Mouse (Mus musculus) neural tube, embryonic 13.5 days (tissue): ENCODE results near the gene Tnfrsf14. TPM values are rescaled to one million over a fixed set of nuclear protein-coding genes. Genes with fewer than 3 reads are reported as not detected.

Experiments used
- ATAC-seq: fragments of 200-750 bp; cut with Nextera tagmentation; 2 replicates; pipeline ENCODE4 v1.8.0; 2017; ENCODE audit warnings: low read depth, mild to moderate bottlenecking, moderate TSS enrichment, moderate library complexity
- H3K27ac ChIP-seq: fragments of 300-500 bp; sonication (generic); replicated peaks from 2 replicates; pipeline ENCODE4 v1.5.1; 2015; ENCODE audit warnings: moderate library complexity, mild to moderate bottlenecking, inconsistent platforms
- H3K27me3 ChIP-seq: fragments of 300-500 bp; sonication (generic); 2 replicates; pipeline ENCODE4 v1.6.1; 2015; ENCODE audit warnings: mild to moderate bottlenecking, inconsistent platforms
- H3K36me3 ChIP-seq: fragments of 300-500 bp; sonication (generic); 2 replicates; pipeline ENCODE4 v1.6.1; 2015; ENCODE audit warnings: mild to moderate bottlenecking, inconsistent platforms
- H3K4me1 ChIP-seq: fragments of 300-500 bp; sonication (generic); replicated peaks from 2 replicates; pipeline ENCODE4 v1.6.1; 2015; ENCODE audit warnings: inconsistent platforms
- H3K4me2 ChIP-seq: fragments of 300-500 bp; sonication (generic); 2 replicates; pipeline ENCODE4 v1.6.1; 2015; ENCODE audit warnings: inconsistent platforms, mild to moderate bottlenecking, moderate library complexity
- H3K4me3 ChIP-seq: fragments of 300-500 bp; sonication (generic); 2 replicates; pipeline ENCODE4 v1.5.1; 2015; ENCODE audit warnings: mild to moderate bottlenecking, inconsistent platforms
- H3K9ac ChIP-seq: fragments of 300-500 bp; sonication (generic); 2 replicates; pipeline ENCODE4 v1.6.1; 2015; ENCODE audit warnings: moderate library complexity, mild to moderate bottlenecking, inconsistent platforms
- H3K9me3 ChIP-seq: fragments of 300-500 bp; sonication (generic); 2 replicates; pipeline ENCODE4 v1.6.1; 2016; ENCODE audit warnings: inconsistent platforms
- WGBS: fragments of 180-500 bp; shearing (Covaris S2); methylation state at CpG from one replicate; pipeline ENCODE4 v1.1.7; 2015; 5-methylcytosine and 5-hydroxymethylcytosine counted together
- polyA plus RNA-seq: library from polyadenylated mRNA; unstranded; fragments of >200 nt; fragmentation: Nextera tagmentation; extraction: Ambion mirVana; gene quantifications from 2 replicates; pipeline ENCODE4 v1.2.1, GENCODE M21; 2015

Tnfrsf14 gene
- polyA plus RNA-seq, 1 experiment from 2014 or later: 0.54 TPM

- ATAC-seq: peak; percentile 51
- H3K4me3 ChIP-seq: peak within 1 kb of the TSS; percentile 86
- H3K27ac ChIP-seq: peak within 1 kb of the TSS; percentile 97
- no peaks in the 10 kb centered on the region for H3K9me3 ChIP-seq
- no peaks in the 10 kb centered on the region for H3K36me3 ChIP-seq
- H3K9ac ChIP-seq: peak within 1 kb of the TSS; percentile 92
- H3K27me3 ChIP-seq: peaks cover 23% of the 10 kb centered on the region
- H3K4me2 ChIP-seq: peak within 1 kb of the TSS; percentile 90
- peaks cover 84% of the 10 kb centered on the region for H3K4me1 ChIP-seq
- WGBS: under 1% methylated on average over 65 of the region's 65 CpGs
Measured at GRCm38 (mm10) chr4:154960690-154961225, 32.4 kb upstream of the Tnfrsf14 start, which contains the start of gene Hes5. Gene Hes5 (plus strand): TSS chr4:154960923.

- Histone ChIP-seq H3K36me3 (no peaks in the 10 kb centered on the region), H3K9me3 (no peaks in the 10 kb centered on the region), H3K27me3 (peaks cover 23% of the 10 kb centered on the region), H3K9ac (peak overlapping the region; percentile 92), H3K27ac (peak overlapping the region; percentile 97), H3K4me3 (peak overlapping the region; percentile 86), H3K4me1 (peaks cover 78% of the 10 kb centered on the region), H3K4me2 (peak overlapping the region; percentile 90)
- 10% methylated on average over 20 of the region's 20 CpGs for WGBS
- peak; percentile 47 for ATAC-seq
Measured at GRCm38 (mm10) chr4:154960021-154960689, 31.8 kb upstream of the Tnfrsf14 start.

GRCm38 (mm10) chr4:154958621-154959020, 30.3 kb upstream of the Tnfrsf14 start:
- H3K27ac ChIP-seq: peak overlapping the region; percentile 64
- 3% methylated on average over 8 of the region's 8 CpGs for WGBS
- no peak overlapping the region for H3K9ac ChIP-seq

GRCm38 (mm10) chr4:154958171-154958570, 29.8 kb upstream of the Tnfrsf14 start:
- Histone ChIP-seq H3K4me3 (no peak overlapping the region), H3K27ac (peak overlapping the region; percentile 64), H3K4me2 (peak overlapping the region; percentile 47), H3K9me3 (no peaks in the 10 kb centered on the region), H3K9ac (peak overlapping the region; percentile 61), H3K27me3 (peaks cover 39% of the 10 kb centered on the region), H3K36me3 (no peaks in the 10 kb centered on the region), H3K4me1 (peaks cover 73% of the 10 kb centered on the region)
- ATAC-seq: peak; percentile 52
- WGBS: under 1% methylated on average over 15 of the region's 15 CpGs

More at GRCm38 (mm10) chr4:154958621-154959020, 30.3 kb upstream of the Tnfrsf14 start:
- Histone ChIP-seq H3K36me3 (no peaks in the 10 kb centered on the region), H3K4me3 (no peak overlapping the region), H3K4me1 (peaks cover 73% of the 10 kb centered on the region), H3K27me3 (peaks cover 38% of the 10 kb centered on the region), H3K9me3 (no peaks in the 10 kb centered on the region), H3K4me2 (peak overlapping the region; percentile 47)
- no peak for ATAC-seq

DNA sequence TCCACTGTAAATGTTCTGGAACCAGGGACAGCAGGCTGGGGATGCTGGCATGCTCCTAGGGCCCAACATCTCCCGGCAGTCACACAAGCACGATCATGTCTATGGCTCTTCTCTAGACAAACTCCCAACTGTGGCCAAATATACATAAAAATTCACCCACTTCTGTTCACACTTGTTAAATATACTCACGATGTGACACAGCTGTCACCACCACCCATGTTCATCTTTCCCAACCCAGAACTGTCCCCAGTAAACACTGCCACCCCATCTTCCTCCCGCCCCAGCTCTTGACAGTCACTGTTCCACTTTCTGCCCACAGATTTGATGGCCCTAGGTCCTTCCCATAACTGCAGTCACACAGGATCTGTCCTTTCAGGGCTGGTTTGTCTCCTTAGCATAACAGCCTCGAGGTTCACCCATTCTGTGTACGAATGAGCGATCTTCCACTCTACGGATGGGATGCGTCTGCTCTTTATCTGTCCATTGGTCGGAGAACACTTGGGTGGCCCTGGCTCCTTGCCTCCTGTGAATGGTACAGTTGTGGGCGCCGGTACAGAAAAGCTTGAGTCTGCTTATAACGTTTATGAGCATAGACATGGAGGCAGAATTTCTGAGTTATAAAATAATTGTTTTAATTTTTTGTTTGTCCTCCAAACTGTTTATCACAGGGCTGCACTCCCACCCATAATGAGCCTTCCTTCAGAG, 29.1 kb upstream of the Tnfrsf14 start:
- Histone ChIP-seq H3K36me3 (no peaks in the 10 kb centered on the region), H3K4me1 (peaks cover 73% of the 10 kb centered on the region), H3K9me3 (no peaks in the 10 kb centered on the region), H3K27ac (peak overlapping the region; percentile 64; the same call in 1 of the 2 replicates), H3K27me3 (peaks cover 42% of the 10 kb centered on the region), H3K9ac (peak overlapping the region; percentile 61; the same call in 1 of the 2 replicates), H3K4me2 (peak overlapping the region; percentile 47; the same call in 1 of the 2 replicates), H3K4me3 (no peak overlapping the region)
- 24% methylated on average over 13 of the region's 13 CpGs for WGBS
- no peak for ATAC-seq

DNA sequence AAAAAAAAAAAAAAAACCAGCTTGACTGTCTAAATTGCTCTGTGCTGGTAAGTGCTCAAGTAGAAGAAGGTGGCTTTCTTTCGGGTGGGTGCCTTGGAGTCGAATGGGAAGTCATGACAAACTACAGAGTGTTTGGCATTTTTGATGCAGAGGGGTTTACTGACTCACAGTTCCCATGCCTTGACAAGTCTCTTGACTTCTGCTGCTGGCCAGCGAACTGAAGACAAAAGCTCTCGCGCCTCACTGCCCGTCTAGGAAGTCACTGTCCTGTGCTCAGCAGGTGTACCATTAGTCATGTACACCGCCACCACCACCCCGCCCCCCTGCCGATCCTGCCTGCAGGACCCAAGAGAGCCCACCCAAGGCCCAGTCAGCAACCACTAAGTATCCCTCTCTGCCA, 28.2 kb upstream of the Tnfrsf14 start:
- H3K4me1 ChIP-seq: peaks cover 67% of the 10 kb centered on the region
- peaks cover 43% of the 10 kb centered on the region for H3K27me3 ChIP-seq
- H3K4me2 ChIP-seq: 0 out of 2 replicates have a peak overlapping the region, but pooled peaks have one; percentile 4
- 18% methylated on average over 9 of the region's 9 CpGs for WGBS
- no peaks in the 10 kb centered on the region for H3K36me3 ChIP-seq
- H3K27ac ChIP-seq: no peak overlapping the region
- ATAC-seq: no peak
- H3K9me3 ChIP-seq: no peaks in the 10 kb centered on the region
- no peak overlapping the region for H3K4me3 ChIP-seq
- H3K9ac ChIP-seq: no peak overlapping the region

DNA sequence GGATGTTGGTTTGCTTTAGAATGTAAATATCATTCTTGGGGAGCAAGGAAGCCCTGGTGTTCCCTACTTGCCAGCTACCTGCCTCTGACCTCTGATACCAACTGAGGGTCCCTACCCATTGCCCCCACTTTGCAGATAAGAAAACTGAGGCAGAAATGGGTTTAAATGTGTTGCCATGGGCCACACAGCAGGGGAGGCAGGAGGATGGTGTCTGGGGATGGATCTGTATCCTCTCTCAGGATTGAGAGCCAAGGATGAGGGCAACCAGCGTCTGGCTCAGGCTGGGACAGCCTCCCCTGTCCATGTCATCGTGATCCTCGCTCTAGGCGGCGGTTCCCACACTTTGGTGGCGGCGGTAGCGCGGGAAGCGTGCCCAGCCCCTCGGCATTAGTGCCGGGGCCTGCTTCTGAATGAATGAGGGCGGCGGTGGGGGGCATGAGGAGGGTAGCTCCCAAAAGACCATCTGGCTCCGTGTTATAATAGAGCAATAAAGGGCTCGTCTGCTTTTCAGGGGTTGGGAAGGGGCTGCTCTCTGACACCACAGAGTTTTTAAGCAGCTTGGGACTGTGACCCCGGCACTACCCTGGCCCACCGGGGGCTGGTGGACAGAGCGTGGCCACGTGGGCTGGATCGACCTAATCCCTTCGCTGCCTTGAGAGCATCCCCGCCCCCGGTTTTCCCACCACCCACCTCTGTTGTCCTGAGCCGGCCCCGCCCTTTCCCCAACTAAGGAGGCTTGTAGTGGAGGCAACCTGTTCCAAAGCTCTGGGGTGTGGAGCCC, 24.3 kb upstream of the Tnfrsf14 start:
- Histone ChIP-seq H3K27me3 (peaks cover 38% of the 10 kb centered on the region), H3K4me2 (peak overlapping the region; percentile 31), H3K9ac (peak overlapping the region; percentile 42; the same call in 1 of the 2 replicates), H3K27ac (no peak overlapping the region), H3K4me1 (peaks cover 53% of the 10 kb centered on the region), H3K36me3 (no peaks in the 10 kb centered on the region), H3K9me3 (no peaks in the 10 kb centered on the region), H3K4me3 (no peak overlapping the region)
- peak; percentile 41 for ATAC-seq
- under 1% methylated on average over 26 of the region's 26 CpGs for WGBS

DNA sequence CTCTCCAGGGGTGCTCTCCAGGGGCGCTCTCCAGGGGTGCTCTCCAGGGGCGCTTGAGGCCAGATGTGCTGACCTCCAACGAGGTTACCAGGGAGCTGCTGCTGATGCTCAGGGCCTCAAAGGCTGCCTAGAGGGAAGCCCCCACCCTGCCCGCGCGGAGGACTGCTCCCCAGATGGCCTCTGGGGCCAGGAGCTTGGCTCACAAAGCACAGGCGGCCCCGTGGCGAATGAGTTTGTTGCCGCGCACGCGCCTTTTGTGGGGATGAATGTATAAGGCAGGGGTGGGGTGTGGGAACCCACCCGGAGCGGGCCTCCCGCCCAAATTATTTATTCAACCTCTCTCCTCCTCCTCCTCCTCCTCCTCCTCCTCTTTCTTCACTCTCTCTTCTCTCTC, 21.2 kb upstream of the Tnfrsf14 start:
- no peak for ATAC-seq
- Histone ChIP-seq H3K27ac (0 out of 2 replicates have a peak overlapping the region, but pooled peaks have one; percentile 42), H3K9ac (no peak overlapping the region), H3K4me3 (no peak overlapping the region), H3K4me2 (peak overlapping the region; percentile 18; the same call in 1 of the 2 replicates), H3K4me1 (peaks cover 60% of the 10 kb centered on the region), H3K36me3 (no peaks in the 10 kb centered on the region), H3K27me3 (peaks cover 25% of the 10 kb centered on the region), H3K9me3 (no peaks in the 10 kb centered on the region)
- 2% methylated on average over 16 of the region's 16 CpGs for WGBS

- peak; percentile 4; the same call in 1 of the 2 replicates for ATAC-seq
- Histone ChIP-seq H3K9me3 (no peaks in the 10 kb centered on the region), H3K36me3 (no peaks in the 10 kb centered on the region), H3K4me2 (peak overlapping the region; percentile 18), H3K27me3 (peaks cover 20% of the 10 kb centered on the region), H3K27ac (peak overlapping the region; percentile 85), H3K4me3 (no peak overlapping the region), H3K9ac (no peak overlapping the region), H3K4me1 (peaks cover 60% of the 10 kb centered on the region)
- WGBS: 51% methylated on average over 6 of the region's 6 CpGs
Measured at GRCm38 (mm10) chr4:154948940-154949588, 20.7 kb upstream of the Tnfrsf14 start.

GRCm38 (mm10) chr4:154948066-154948939, 19.9 kb upstream of the Tnfrsf14 start:
- Histone ChIP-seq H3K4me3 (no peak overlapping the region), H3K27ac (peak overlapping the region; percentile 85), H3K9me3 (no peaks in the 10 kb centered on the region), H3K9ac (no peak overlapping the region), H3K4me2 (peak overlapping the region; percentile 13; the same call in 1 of the 2 replicates), H3K4me1 (peaks cover 58% of the 10 kb centered on the region), H3K27me3 (peaks cover 15% of the 10 kb centered on the region; the same call in 1 of the 2 replicates), H3K36me3 (no peaks in the 10 kb centered on the region)
- peak; percentile 52 for ATAC-seq
- WGBS: 38% methylated on average over 14 of the region's 14 CpGs
